Mouse (Mus musculus) cerebellum, adult 2 months (tissue): ENCODE measurements around the gene Btbd2. TPM values are rescaled to one million over a fixed set of nuclear protein-coding genes. Genes with fewer than 3 reads are reported as not detected.
A peak's percentile ranks its signal among the peaks of the same experiment; 100 is the strongest.

Source experiments
- DNase-seq, 2 experiments: peaks; one replicate each; pipeline ENCODE4 v3.0.0; 2021
- H3K27ac ChIP-seq: fragments of 200-500 bp; 2 replicates; pipeline ENCODE4 v1.5.1; 2012; ENCODE audit warnings: low read length, control low read depth, inconsistent platforms; ENCODE audit not compliant: insufficient read depth
- H3K27me3 ChIP-seq: fragments of 200-500 bp; 2 replicates; pipeline ENCODE4 v1.6.1; 2012; ENCODE audit warnings: inconsistent platforms, mild to moderate bottlenecking, low read length, moderate library complexity; ENCODE audit not compliant: control insufficient read depth, insufficient read depth
- H3K4me1 ChIP-seq: fragments of 200-500 bp; 2 replicates; pipeline ENCODE4 v1.6.1; 2011; ENCODE audit warnings: low read length; ENCODE audit not compliant: control insufficient read depth, insufficient read depth
- H3K4me3 ChIP-seq: fragments of 200-500 bp; replicated peaks from 2 replicates; pipeline ENCODE3; 2011; ENCODE audit warnings: mild to moderate bottlenecking, low read depth, low read length, control low read depth; ENCODE audit not compliant: insufficient read depth
- CTCF ChIP-seq: fragments of 200-500 bp; IDR thresholded peaks from 2 replicates; pipeline ENCODE4 v1.5.1; 2011; ENCODE audit warnings: low read depth, mild to moderate bottlenecking, control low read depth, low read length, moderate library complexity, borderline replicate concordance; ENCODE audit not compliant: insufficient read depth
- POLR2A ChIP-seq: fragments of 200-500 bp; IDR thresholded peaks from 2 replicates; pipeline ENCODE4 v1.6.1; 2011; ENCODE audit warnings: low read length, control low read depth, borderline replicate concordance; ENCODE audit not compliant: insufficient read depth
- WGBS: fragments of 180-500 bp; shearing (Covaris S2); methylation state at CpG from one replicate; pipeline ENCODE4 v1.1.7; 2018; 5-methylcytosine and 5-hydroxymethylcytosine counted together
- polyA plus RNA-seq: library from polyadenylated mRNA; depleted of rRNA; stranded (reverse); fragments of >200 nt; gene quantifications from 2 replicates; pipeline ENCODE4 v1.2.3, GENCODE M21; 2012

The Btbd2 gene
- polyA plus RNA-seq, 1 experiment: 108 TPM

GRCm38 (mm10) chr10:80620365-80620764 lies 36.5 kb downstream of the Btbd2 start:
- 76% methylated on average over 9 of the region's 9 CpGs for WGBS
- Histone ChIP-seq H3K4me1 (peaks cover 12% of the 10 kb centered on the region), H3K27me3 (no peaks in the 10 kb centered on the region), H3K4me3 (no peak overlapping the region), H3K27ac (no peak overlapping the region)
- peak in 1 of 2 experiments; percentile 29 for DNase-seq
- TF ChIP-seq CTCF: no peak
- TF ChIP-seq POLR2A: no peak

- TF ChIP-seq POLR2A: no peak
- no peak for TF ChIP-seq CTCF
- H3K27me3 ChIP-seq: no peaks in the 10 kb centered on the region
- 0 out of 2 replicates have a peak, but pooled peaks cover 5% of the 10 kb centered on the region for H3K4me1 ChIP-seq
- DNase-seq: no peak
- 40% methylated on average over 8 of the region's 8 CpGs for WGBS
- no peak overlapping the region for H3K27ac ChIP-seq
- H3K4me3 ChIP-seq: no peak overlapping the region
Measured at GRCm38 (mm10) chr10:80619465-80620244, 37.2 kb downstream of the Btbd2 start.

GRCm38 (mm10) chr10:80618181-80618580 lies 38.7 kb downstream of the Btbd2 start:
- H3K27me3 ChIP-seq: no peaks in the 10 kb centered on the region
- WGBS: 35% methylated on average over 9 of the region's 9 CpGs
- H3K27ac ChIP-seq: no peak overlapping the region

GRCm38 (mm10) chr10:80614351-80614750 lies 42.5 kb downstream of the Btbd2 start:
- Histone ChIP-seq H3K4me3 (no peak overlapping the region), H3K27ac (no peak overlapping the region), H3K27me3 (no peaks in the 10 kb centered on the region), H3K4me1 (peaks cover 21% of the 10 kb centered on the region)
- WGBS: 66% methylated on average over 6 of the region's 6 CpGs
- no peak for TF ChIP-seq CTCF
- no peak for TF ChIP-seq POLR2A
- no peak for DNase-seq

More at GRCm38 (mm10) chr10:80618181-80618580, 38.7 kb downstream of the Btbd2 start:
- H3K4me3 ChIP-seq: no peak overlapping the region
- no peaks in the 10 kb centered on the region for H3K4me1 ChIP-seq
- no peak for TF ChIP-seq POLR2A
- no peak for DNase-seq

GRCm38 (mm10) chr10:80613821-80614220 lies 43.0 kb downstream of the Btbd2 start:
- no peak overlapping the region for H3K4me3 ChIP-seq
- peaks cover 26% of the 10 kb centered on the region for H3K4me1 ChIP-seq
- DNase-seq: no peak
- WGBS: 88% methylated on average over 3 of the region's 3 CpGs
- H3K27me3 ChIP-seq: no peaks in the 10 kb centered on the region
- no peak for TF ChIP-seq CTCF
- TF ChIP-seq POLR2A: no peak
- no peak overlapping the region for H3K27ac ChIP-seq

GRCm38 (mm10) chr10:80611905-80612304 lies 45.0 kb downstream of the Btbd2 start:
- H3K27me3 ChIP-seq: no peaks in the 10 kb centered on the region

GRCm38 (mm10) chr10:80611024-80611423 lies 45.8 kb downstream of the Btbd2 start:
- H3K27ac ChIP-seq: peak overlapping the region; percentile 91
- DNase-seq: no peak
- no peaks in the 10 kb centered on the region for H3K27me3 ChIP-seq
- TF ChIP-seq POLR2A: no peak
- TF ChIP-seq CTCF: peak; percentile 63
- no peak overlapping the region for H3K4me3 ChIP-seq
- WGBS: 61% methylated on average over 4 of the region's 4 CpGs
- peaks cover 45% of the 10 kb centered on the region for H3K4me1 ChIP-seq

More at GRCm38 (mm10) chr10:80611905-80612304, 45.0 kb downstream of the Btbd2 start:
- Histone ChIP-seq H3K27ac (no peak overlapping the region; the same call in 1 of the 2 replicates), H3K4me1 (peaks cover 40% of the 10 kb centered on the region), H3K4me3 (no peak overlapping the region)
- DNase-seq: no peak
- 81% methylated on average over 3 of the region's 3 CpGs for WGBS
- TF ChIP-seq POLR2A (no peak), CTCF (no peak)
